In genomic region chr2:131446416-131446982, GRCm38 (mm10) we compare ENCODE assay signal across 13 mouse cellular contexts.
"Had no signal": no experiment of that assay in that cellular context is flagged by ENCODE, and none has a peak within 500 bp of the region (broad histone marks: within the 10 kb centered on the region; RNA-seq: fewer than 3 reads in every experiment).

No protein-coding gene starts in this region.

- H3K4me3 ChIP-seq: kidney, embryonic 15.5 days; limb, embryonic 15.5 days; liver, embryonic 13.5 days; megakaryocyte, embryonic 14.5 days; midbrain, embryonic 13.5 days; neural tube, embryonic 12.5 days had no signal

- H3K4me1 ChIP-seq: kidney, embryonic 15.5 days; midbrain, embryonic 13.5 days; neural tube, embryonic 12.5 days had no signal

- H3K27ac ChIP-seq: kidney, embryonic 15.5 days; limb, embryonic 15.5 days; liver, embryonic 13.5 days; midbrain, embryonic 13.5 days; neural tube, embryonic 12.5 days had no signal

- ATAC-seq: lung, postnatal 0 days; midbrain, embryonic 13.5 days had no signal

- DNase-seq: kidney, adult 2 months; kidney, postnatal 14 days; liver, embryonic 13.5 days; lung, adult 18-20 months; lung, postnatal 36 days; thymus, adult 18-20 months; thymus, postnatal 36 days had no signal
